Mouse (Mus musculus) MEL (cell line): ENCODE measurements around the gene Hira.
A peak's percentile ranks its signal among the peaks of the same experiment; 100 is the strongest.

ENCODE experiments used
- BHLHE40 ChIP-seq: IDR thresholded peaks from 2 replicates; pipeline ENCODE4 v1.6.1; 2012; ENCODE audit warnings: low read depth, mild to moderate bottlenecking, inconsistent platforms, low read length, improper control_type of control experiment, borderline replicate concordance
- CTCF ChIP-seq, 3 experiments: IDR thresholded peaks in 2 of 3; conservative IDR thresholded peaks in 1 of 3; 2 replicates each; pipeline ENCODE4 v1.5.1; 2011 to 2012; ENCODE audit warnings: low read length in 3 of 3, low read depth in 2 of 3, mild to moderate bottlenecking in 2 of 3, improper control_type of control experiment in 1 of 3, inconsistent platforms in 1 of 3, mixed read lengths in 1 of 3, moderate library complexity in 1 of 3; ENCODE audit not compliant: control insufficient read depth in 1 of 3, insufficient read depth in 1 of 3, poor library complexity in 1 of 3, severe bottlenecking in 1 of 3
- E2F4 ChIP-seq: IDR thresholded peaks from 2 replicates; pipeline ENCODE4 v1.6.1; 2011; ENCODE audit warnings: low read depth, low read length, improper control_type of control experiment, borderline replicate concordance
- EP300 ChIP-seq, 2 experiments: IDR thresholded peaks; 2 replicates each; pipeline ENCODE4 v1.6.1; 2011; ENCODE audit warnings: improper control_type of control experiment in 2 of 2, low read length in 2 of 2, low read depth in 1 of 2, mild to moderate bottlenecking in 1 of 2
- JUND ChIP-seq: IDR thresholded peaks from 2 replicates; pipeline ENCODE4 v1.6.1; 2011; ENCODE audit warnings: low read depth, mild to moderate bottlenecking, improper control_type of control experiment, low read length
- KAT2A ChIP-seq: conservative IDR thresholded peaks from 2 replicates; pipeline ENCODE4 v1.6.1; 2012; ENCODE audit warnings: low read depth, low read length, improper control_type of control experiment, inconsistent platforms
- MAFK ChIP-seq: IDR thresholded peaks from 2 replicates; pipeline ENCODE4 v1.6.1; 2011; ENCODE audit warnings: low read depth, mild to moderate bottlenecking, low read length, improper control_type of control experiment, borderline replicate concordance
- MAZ ChIP-seq: IDR thresholded peaks from 2 replicates; pipeline ENCODE4 v1.6.1; 2012; ENCODE audit warnings: low read depth, mild to moderate bottlenecking, inconsistent platforms, low read length, improper control_type of control experiment
- NRF1 ChIP-seq: IDR thresholded peaks from 2 replicates; pipeline ENCODE4 v1.6.1; 2014; ENCODE audit warnings: low read depth, mild to moderate bottlenecking, inconsistent platforms, low read length, improper control_type of control experiment, moderate library complexity; ENCODE audit not compliant: poor library complexity, insufficient read depth, severe bottlenecking
- POLR2A ChIP-seq, 2 experiments: IDR thresholded peaks; 2 replicates each; pipeline ENCODE4 v1.6.1; 2011 to 2012; ENCODE audit warnings: low read length in 2 of 2, mild to moderate bottlenecking in 2 of 2, control low read depth in 1 of 2, improper control_type of control experiment in 1 of 2, low read depth in 1 of 2, moderate library complexity in 1 of 2; ENCODE audit not compliant: control insufficient read depth in 1 of 2, insufficient read depth in 1 of 2, poor library complexity in 1 of 2
- POLR2AphosphoS2 ChIP-seq: IDR thresholded peaks from 2 replicates; pipeline ENCODE4 v1.6.1; 2011; ENCODE audit warnings: low read length, improper control_type of control experiment
- RCOR1 ChIP-seq: IDR thresholded peaks from 2 replicates; pipeline ENCODE4 v1.6.1; 2012; ENCODE audit warnings: low read depth, mild to moderate bottlenecking, inconsistent platforms, low read length, improper control_type of control experiment
- USF2 ChIP-seq, 2 experiments: IDR thresholded peaks; 2 replicates each; pipeline ENCODE4 v1.6.1; 2011 to 2012; ENCODE audit warnings: improper control_type of control experiment in 2 of 2, low read length in 2 of 2, borderline replicate concordance in 1 of 2, inconsistent platforms in 1 of 2, low read depth in 1 of 2, mild to moderate bottlenecking in 1 of 2; ENCODE audit not compliant: insufficient read depth in 1 of 2
- ZKSCAN1 ChIP-seq: IDR thresholded peaks from 2 replicates; pipeline ENCODE4 v1.6.1; 2012; ENCODE audit warnings: low read depth, mild to moderate bottlenecking, inconsistent platforms, low read length, improper control_type of control experiment, moderate library complexity

GRCm38 (mm10) chr16:18833486-18833885, 43.4 kb upstream of the Hira start:
- TF ChIP-seq MAFK = no peak
- no peak for TF ChIP-seq EP300 (IDR thresholded peaks at IDR 0.05; ENCODE audit: low read depth in 1 of 2, low read length in 2 of 2)
- no peak for TF ChIP-seq MAZ
- TF ChIP-seq POLR2AphosphoS2 = no peak
- TF ChIP-seq CTCF (IDR thresholded peaks at IDR 0.05 in 2 of 3, conservative IDR thresholded peaks at IDR 0.05 in 1 of 3; ENCODE audit: control insufficient read depth in 1 of 3, insufficient read depth in 1 of 3, low read depth in 2 of 3, low read length in 3 of 3, poor library complexity in 1 of 3, severe bottlenecking in 1 of 3) = peak in 1 of 3 experiments; percentile 20; a peak in 1 of 6 replicates
- no peak for TF ChIP-seq RCOR1
- no peak for TF ChIP-seq ZKSCAN1
- no peak for TF ChIP-seq POLR2A (IDR thresholded peaks at IDR 0.05; ENCODE audit: control insufficient read depth in 1 of 2, insufficient read depth in 1 of 2, low read depth in 1 of 2, low read length in 2 of 2, poor library complexity in 1 of 2)
- no peak for TF ChIP-seq NRF1
- no peak for TF ChIP-seq JUND
- no peak for TF ChIP-seq BHLHE40
- TF ChIP-seq USF2 (IDR thresholded peaks at IDR 0.05; ENCODE audit: borderline replicate concordance in 1 of 2, insufficient read depth in 1 of 2, low read depth in 1 of 2, low read length in 2 of 2) = no peak
- TF ChIP-seq E2F4 = no peak
- no peak for TF ChIP-seq KAT2A
